Mouse (Mus musculus) ES-E14 (cell line): Measurements from ENCODE around the gene Tmem87b. TPM values are rescaled to one million over a fixed set of nuclear protein-coding genes. Genes with fewer than 3 reads are reported as not detected.

Experiments
- DNase-seq: peaks from one replicate; pipeline ENCODE4 v3.0.0-alpha.2; 2013; ENCODE audit warnings: low read depth, low spot score
- H3K27ac ChIP-seq: 2 replicates; pipeline ENCODE4 v1.5.1; 2012; ENCODE audit warnings: low read depth, mild to moderate bottlenecking, low read length, moderate library complexity, mixed read lengths; ENCODE audit not compliant: poor library complexity, insufficient read depth, severe bottlenecking
- H3K36me3 ChIP-seq: 2 replicates; pipeline ENCODE4 v1.6.1; 2012; ENCODE audit warnings: mild to moderate bottlenecking, low read length, moderate library complexity, mixed read lengths; ENCODE audit not compliant: control insufficient read depth, poor library complexity, insufficient read depth, severe bottlenecking
- H3K4me1 ChIP-seq, 2 experiments: fragments of 150-350 bp in 1 of 2; sonication (generic) in 1 of 2; 2 replicates each; pipeline ENCODE4 v1.6.1; 2012; ENCODE audit warnings: low read length in 2 of 2, mild to moderate bottlenecking in 1 of 2, mixed read lengths in 1 of 2; ENCODE audit not compliant: control insufficient read depth in 2 of 2, insufficient read depth in 2 of 2, poor library complexity in 1 of 2
- H3K4me3 ChIP-seq, 2 experiments: fragments of 150-350 bp in 1 of 2; sonication (generic) in 1 of 2; 2 replicates each; pipeline ENCODE4 v1.5.1; 2012; ENCODE audit warnings: low read length in 2 of 2, low read depth in 1 of 2, mild to moderate bottlenecking in 1 of 2, mixed read lengths in 1 of 2; ENCODE audit not compliant: insufficient read depth in 1 of 2, poor library complexity in 1 of 2, severe bottlenecking in 1 of 2
- H3K9ac ChIP-seq: 2 replicates; pipeline ENCODE4 v1.6.1; 2012; ENCODE audit warnings: low read depth, mild to moderate bottlenecking, low read length, mixed read lengths; ENCODE audit not compliant: poor library complexity, insufficient read depth, severe bottlenecking
- H3K9me3 ChIP-seq: fragments of 150-350 bp; sonication (generic); 2 replicates; pipeline ENCODE4 v1.6.1; 2012; ENCODE audit warnings: low read depth, mild to moderate bottlenecking, low read length; ENCODE audit not compliant: control insufficient read depth, insufficient read depth
- CHD2 ChIP-seq: IDR thresholded peaks from 2 replicates; pipeline ENCODE4 v1.6.1; 2014; ENCODE audit warnings: mild to moderate bottlenecking, low read depth, low read length, inconsistent platforms
- HCFC1 ChIP-seq: IDR thresholded peaks from 2 replicates; pipeline ENCODE4 v1.6.1; 2012; ENCODE audit warnings: low read length, inconsistent platforms, borderline replicate concordance; ENCODE audit not compliant: insufficient read depth
- MAFK ChIP-seq: IDR thresholded peaks from 2 replicates; pipeline ENCODE4 v1.6.1; 2014; ENCODE audit warnings: mild to moderate bottlenecking, low read depth, low read length, inconsistent platforms; ENCODE audit not compliant: insufficient read depth
- ZC3H11A ChIP-seq: IDR thresholded peaks from 2 replicates; pipeline ENCODE4 v1.6.1; 2012; ENCODE audit warnings: low read depth, mild to moderate bottlenecking, inconsistent platforms, low read length, borderline replicate concordance
- ZNF384 ChIP-seq: IDR thresholded peaks from 2 replicates; pipeline ENCODE4 v1.6.1; 2012; ENCODE audit warnings: low read depth, low read length, inconsistent platforms
- in situ Hi-C, 2 experiments: fragments of 600-800 bp; cut with MboI; formaldehyde crosslinking; loops; one replicate each; pipeline ENCODE4 v1.15.1; 2025; ENCODE audit warnings: low sequenced_read_pairs in 2 of 2, inconsistent platforms in 1 of 2; ENCODE audit not compliant: unreplicated experiment in 2 of 2
- total RNA-seq: library from RNA; depleted of rRNA; stranded (reverse); fragments of 300-350 nt; gene quantifications from 2 replicates; pipeline ENCODE4 v1.2.3, GENCODE M21; 2012; rRNA removed

The Tmem87b gene
- total RNA-seq, 1 experiment = 19.4 TPM

GRCm38 (mm10) chr2:128890661-128891335 lies 72.9 kb downstream of the Tmem87b start:
- H3K9ac ChIP-seq = no peak overlapping the region
- no peaks in the 10 kb centered on the region for H3K9me3 ChIP-seq
- TF ChIP-seq ZC3H11A (0 out of 2 replicates have a peak, but pooled peaks have one; percentile 21), ZNF384 (peak; percentile 69), MAFK (no peak)
- H3K4me3 ChIP-seq = no peak overlapping the region
- DNase-seq = peak; percentile 44
- H3K36me3 ChIP-seq = no peaks in the 10 kb centered on the region
- H3K27ac ChIP-seq = no peak overlapping the region
- peaks cover 2 to 13% of the 10 kb centered on the region in 2 experiments; a peak in 2 of 4 replicates for H3K4me1 ChIP-seq
- in situ Hi-C loops = no loop called here

- Histone ChIP-seq H3K9me3 (no peaks in the 10 kb centered on the region), H3K36me3 (no peaks in the 10 kb centered on the region), H3K4me3 (peak overlapping the region; percentile 15 to 53), H3K27ac (no peak overlapping the region), H3K9ac (peak overlapping the region; percentile 18), H3K4me1 (peaks cover 2 to 13% of the 10 kb centered on the region in 2 experiments; a peak in 2 of 4 replicates)
- TF ChIP-seq MAFK (no peak), ZC3H11A (no peak), HCFC1 (no peak), ZNF384 (no peak), CHD2 (no peak)
- peak; percentile 34 for DNase-seq
- in situ Hi-C loops = no loop called here
Measured at GRCm38 (mm10) chr2:128892180-128892721, 74.3 kb downstream of the Tmem87b start.

GRCm38 (mm10) chr2:128902843-128903242 lies 84.9 kb downstream of the Tmem87b start:
- Histone ChIP-seq H3K9me3 (no peaks in the 10 kb centered on the region), H3K4me3 (no peak overlapping the region), H3K9ac (no peak overlapping the region), H3K36me3 (no peaks in the 10 kb centered on the region), H3K27ac (no peak overlapping the region), H3K4me1 (no peaks in the 10 kb centered on the region)
- no peak for TF ChIP-seq MAFK
- no peak for TF ChIP-seq HCFC1
- TF ChIP-seq ZC3H11A = no peak
- TF ChIP-seq CHD2 = no peak
- TF ChIP-seq ZNF384 = no peak
- no peak for DNase-seq
- in situ Hi-C loops = no loop called here

DNA sequence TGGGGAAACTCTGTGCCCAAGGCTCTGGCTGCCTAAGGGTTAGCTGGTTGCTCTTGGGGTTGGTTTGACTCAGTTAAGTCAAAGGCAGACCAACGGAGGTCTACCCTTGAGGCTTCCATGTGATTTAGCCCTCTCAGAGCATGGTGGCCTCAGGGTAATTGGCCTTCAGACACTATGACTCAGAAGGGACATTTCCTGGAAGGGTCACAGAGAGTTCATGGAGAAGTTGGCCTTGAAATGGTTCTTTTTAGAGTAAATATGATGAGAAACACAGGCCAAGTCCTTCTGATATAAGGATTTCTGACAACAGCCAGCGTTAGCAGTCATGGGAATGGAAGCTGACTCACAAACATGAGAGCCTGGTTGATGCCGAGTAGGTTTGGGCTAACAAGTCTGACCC lies 85.7 kb downstream of the Tmem87b start:
- Histone ChIP-seq H3K4me3 (no peak overlapping the region), H3K36me3 (no peaks in the 10 kb centered on the region), H3K4me1 (no peaks in the 10 kb centered on the region), H3K9ac (no peak overlapping the region), H3K9me3 (no peaks in the 10 kb centered on the region), H3K27ac (no peak overlapping the region)
- DNase-seq = no peak
- in situ Hi-C loops = no loop called here
- TF ChIP-seq CHD2 (no peak), HCFC1 (no peak), MAFK (no peak), ZC3H11A (no peak), ZNF384 (no peak)

Other genes starting within 250 kb of the Tmem87b start
- not detected in 2 replicates for gene Spdye4c, start 226.9 kb upstream of the Tmem87b start, total RNA-seq
- gene Anapc1, start 130.7 kb upstream of the Tmem87b start, total RNA-seq = 93.3 and 102 TPM in 2 replicates
- gene Mertk, start 119.2 kb upstream of the Tmem87b start, total RNA-seq = 3.3 and 6.0 TPM in 2 replicates
- 0.21 and 0.22 TPM in 2 replicates for gene Fbln7, start 44.9 kb downstream of the Tmem87b start, total RNA-seq
- gene Zc3h8, start 126.0 kb downstream of the Tmem87b start, total RNA-seq = 19.5 and 20.9 TPM in 2 replicates
- gene Zc3h6, start 149.3 kb downstream of the Tmem87b start, total RNA-seq = 0.98 and 1.9 TPM in 2 replicates
- 7.3 and 9.2 TPM in 2 replicates for gene Gm10762, start 149.6 kb downstream of the Tmem87b start, total RNA-seq
- 0.11 and 0.13 TPM in 2 replicates for gene Vinac1, start 230.1 kb downstream of the Tmem87b start, total RNA-seq
- gene Ttl, start 247.8 kb downstream of the Tmem87b start, total RNA-seq = 10.4 and 12.4 TPM in 2 replicates